Mouse (Mus musculus) heart, embryonic 14.5 days (tissue): ENCODE results near the gene Tmem136. TPM values are rescaled to one million over a fixed set of nuclear protein-coding genes. Genes with fewer than 3 reads are reported as not detected.
"Not testable (repeated sequence)": the region's sequence is repeated elsewhere in the genome, so short reads cannot be mapped to it uniquely, and the experiment has no call there.

ENCODE experiments used
- ATAC-seq: fragments of 200-750 bp; cut with Nextera tagmentation; 2 replicates; pipeline ENCODE4 v1.8.0; 2017; ENCODE audit warnings: low read depth, moderate TSS enrichment; ENCODE audit not compliant: insufficient number of reproducible peaks, insufficient read depth, low FRiP score
- H3K27ac ChIP-seq, 2 experiments: fragments of 200-500 bp in 1 of 2; fragments of 300-500 bp in 1 of 2; sonication (generic) in 1 of 2; replicated peaks in 1 of 2; 2 replicates each; pipeline ENCODE4 v1.5.1; 2012 to 2014; ENCODE audit warnings: low read depth in 2 of 2, low read length in 2 of 2, control low read depth in 1 of 2, mild to moderate bottlenecking in 1 of 2, mixed read lengths in 1 of 2; ENCODE audit not compliant: control insufficient read depth in 1 of 2, insufficient read depth in 1 of 2
- H3K27me3 ChIP-seq: fragments of 300-500 bp; sonication (generic); 2 replicates; pipeline ENCODE4 v1.6.1; 2014; ENCODE audit warnings: mild to moderate bottlenecking, low read length, control low read depth; ENCODE audit not compliant: control insufficient read depth, insufficient read depth
- H3K36me3 ChIP-seq: fragments of 300-500 bp; sonication (generic); 2 replicates; pipeline ENCODE4 v1.6.1; 2014; ENCODE audit warnings: mild to moderate bottlenecking, control low read depth, low read length, mixed read lengths; ENCODE audit not compliant: control insufficient read depth, insufficient read depth
- H3K4me1 ChIP-seq, 2 experiments: fragments of 200-500 bp in 1 of 2; fragments of 300-500 bp in 1 of 2; sonication (generic) in 1 of 2; 2 replicates each; pipeline ENCODE4 v1.6.1; 2012 to 2014; ENCODE audit warnings: low read length in 2 of 2, control low read depth in 1 of 2, mixed read lengths in 1 of 2; ENCODE audit not compliant: control insufficient read depth in 2 of 2, insufficient read depth in 2 of 2
- H3K4me2 ChIP-seq: fragments of 300-500 bp; sonication (generic); 2 replicates; pipeline ENCODE4 v1.6.1; 2014; ENCODE audit warnings: mild to moderate bottlenecking, low read length
- H3K4me3 ChIP-seq, 2 experiments: fragments of 200-500 bp in 1 of 2; fragments of 300-500 bp in 1 of 2; sonication (generic) in 1 of 2; 2 replicates each; pipeline ENCODE4 v1.5.1; 2012 to 2014; ENCODE audit warnings: low read length in 2 of 2, mild to moderate bottlenecking in 2 of 2, control low read depth in 1 of 2, low read depth in 1 of 2, moderate library complexity in 1 of 2; ENCODE audit not compliant: control insufficient read depth in 1 of 2, insufficient read depth in 1 of 2
- H3K9ac ChIP-seq: fragments of 300-500 bp; sonication (generic); 2 replicates; pipeline ENCODE4 v1.6.1; 2014; ENCODE audit warnings: mild to moderate bottlenecking, low read length
- H3K9me3 ChIP-seq: fragments of 300-500 bp; sonication (generic); 2 replicates; pipeline ENCODE4 v1.6.1; 2016; ENCODE audit warnings: low read length, control low read depth; ENCODE audit not compliant: control insufficient read depth
- WGBS: fragments of 180-500 bp; shearing (Covaris S2); extraction: QIAGEN DNeasy Blood & Tissue Kit; methylation state at CpG from one replicate; pipeline ENCODE4 v1.1.7; 2014; 5-methylcytosine and 5-hydroxymethylcytosine counted together
- polyA plus RNA-seq: library from polyadenylated mRNA; unstranded; fragments of >200 nt; fragmentation: Nextera tagmentation; extraction: Ambion mirVana; gene quantifications from 2 replicates; pipeline ENCODE4 v1.2.1, GENCODE M21; 2014

Gene Tmem136
- polyA plus RNA-seq, 1 experiment from 2014 or later, result 15.1 TPM

DNA sequence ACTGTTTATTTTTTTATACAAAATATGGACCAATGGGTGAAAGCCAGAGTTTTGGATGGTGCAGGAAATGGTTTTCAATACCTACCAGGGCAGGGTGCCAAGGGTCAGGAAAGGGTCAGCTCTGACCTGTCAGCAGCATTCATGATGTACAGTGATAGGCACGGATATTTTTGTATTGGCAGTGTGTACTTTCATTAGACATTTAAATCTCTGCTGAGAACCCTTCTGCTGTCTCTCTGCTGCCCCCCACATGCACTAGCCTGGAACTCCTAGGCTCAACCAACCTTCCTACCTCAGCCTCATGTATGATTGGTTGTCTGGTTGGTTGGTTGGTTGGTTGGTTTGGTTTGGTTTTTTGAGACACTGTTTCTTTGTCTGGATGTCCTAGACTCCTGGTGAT, 6.0 kb upstream of the Tmem136 start:
- H3K27ac ChIP-seq, result no peak overlapping the region
- no peaks in the 10 kb centered on the region for H3K36me3 ChIP-seq
- H3K27me3 ChIP-seq, result no peaks in the 10 kb centered on the region
- H3K4me1 ChIP-seq, result peaks cover 3 to 6% of the 10 kb centered on the region in 2 experiments; a peak in 3 of 4 replicates
- H3K4me3 ChIP-seq, result no peak overlapping the region
- WGBS, result 5% methylated on average over 1 of the region's 1 CpGs
- no peak overlapping the region for H3K4me2 ChIP-seq
- no peak for ATAC-seq
- no peaks in the 10 kb centered on the region for H3K9me3 ChIP-seq
- H3K9ac ChIP-seq, result no peak overlapping the region

DNA sequence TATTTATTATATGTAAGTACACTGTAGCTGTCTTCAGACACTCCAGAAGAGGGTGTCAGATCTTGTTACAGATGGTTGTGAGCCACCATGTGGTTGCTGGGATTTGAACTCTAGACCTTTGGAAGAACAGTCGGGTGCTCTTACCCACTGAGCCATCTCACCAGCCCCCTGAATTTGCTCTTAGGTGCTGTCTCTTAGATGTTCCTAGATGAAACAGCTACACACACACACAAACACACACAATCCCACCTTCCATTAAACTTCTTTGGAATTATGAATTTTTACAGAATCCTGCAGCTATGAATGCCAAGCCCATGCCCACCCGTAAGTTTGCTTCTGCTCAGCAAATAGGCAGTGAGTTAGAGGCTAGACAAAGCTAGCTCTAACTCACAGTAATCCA, 5.6 kb upstream of the Tmem136 start:
- not testable (repeated sequence) for H3K4me1 ChIP-seq, H3K27ac ChIP-seq, H3K4me3 ChIP-seq, H3K9ac ChIP-seq, H3K27me3 ChIP-seq, ATAC-seq, H3K4me2 ChIP-seq, H3K36me3 ChIP-seq, H3K9me3 ChIP-seq
- 88% methylated on average over 2 of the region's 2 CpGs for WGBS

- peaks cover 0 to 16% of the 10 kb centered on the region in 2 experiments; a peak in 2 of 4 replicates for H3K4me1 ChIP-seq
- peak overlapping the region; percentile 65 for H3K4me2 ChIP-seq
- H3K27me3 ChIP-seq, result no peaks in the 10 kb centered on the region
- H3K9ac ChIP-seq, result no peak overlapping the region
- H3K27ac ChIP-seq, result no peak overlapping the region
- H3K4me3 ChIP-seq, result no peak overlapping the region
- no peaks in the 10 kb centered on the region for H3K9me3 ChIP-seq
- ATAC-seq, result no peak
- peaks cover 6% of the 10 kb centered on the region for H3K36me3 ChIP-seq
- 82% methylated on average over 6 of the region's 6 CpGs for WGBS
Observed at GRCm38 (mm10) chr9:43116997-43117336, 597 bp upstream of the Tmem136 start.

- Histone ChIP-seq H3K4me2 (peak overlapping the region; percentile 65), H3K36me3 (peaks cover 20% of the 10 kb centered on the region), H3K9me3 (no peaks in the 10 kb centered on the region), H3K27me3 (no peaks in the 10 kb centered on the region), H3K4me1 (peaks cover 0 to 16% of the 10 kb centered on the region in 2 experiments; a peak in 2 of 4 replicates), H3K4me3 (peak overlapping the region; percentile 75 to 82), H3K9ac (peak overlapping the region; percentile 89), H3K27ac (peak overlapping the region; percentile 60 to 70)
- WGBS, result 23% methylated on average over 12 of the region's 12 CpGs
- no peak for ATAC-seq
Observed at GRCm38 (mm10) chr9:43115431-43116133, 788 bp downstream of the Tmem136 start.

DNA sequence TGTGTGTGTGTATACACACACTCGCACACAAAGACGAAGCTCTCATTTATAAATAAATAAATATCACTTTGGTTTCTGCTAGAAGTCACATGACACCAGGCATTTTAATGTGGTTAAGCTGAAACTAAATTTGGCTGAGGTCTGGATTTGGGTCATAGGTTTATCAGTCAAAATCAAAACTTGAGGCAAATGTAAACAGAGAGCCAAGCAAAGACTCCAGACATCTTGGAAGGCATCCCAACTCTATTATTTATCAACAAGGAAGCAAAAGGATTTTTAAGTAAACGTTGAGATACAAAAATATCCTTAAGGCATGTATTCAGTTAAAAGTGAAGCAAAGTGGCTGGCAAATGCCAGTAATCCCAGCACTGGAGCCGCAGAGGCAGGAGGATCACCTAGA, 1.5 kb downstream of the Tmem136 start:
- ATAC-seq, result no peak
- H3K4me1 ChIP-seq, result peaks cover 0 to 16% of the 10 kb centered on the region in 2 experiments; a peak in 2 of 4 replicates
- H3K36me3 ChIP-seq, result peaks cover 23% of the 10 kb centered on the region
- 85% methylated on average over 4 of the region's 4 CpGs for WGBS
- no peaks in the 10 kb centered on the region for H3K9me3 ChIP-seq
- H3K4me2 ChIP-seq, result peak overlapping the region; percentile 65; the same call in 1 of the 2 replicates
- H3K27ac ChIP-seq, result no peak overlapping the region
- H3K27me3 ChIP-seq, result no peaks in the 10 kb centered on the region
- H3K4me3 ChIP-seq, result no peak overlapping the region
- no peak overlapping the region for H3K9ac ChIP-seq

GRCm38 (mm10) chr9:43110286-43110980, 5.9 kb downstream of the Tmem136 start:
- H3K4me1 ChIP-seq, result peaks cover 0 to 18% of the 10 kb centered on the region in 2 experiments; a peak in 3 of 4 replicates
- H3K27ac ChIP-seq, result no peak overlapping the region
- 82% methylated on average over 8 of the region's 8 CpGs for WGBS
- H3K4me3 ChIP-seq, result no peak overlapping the region
- H3K9ac ChIP-seq, result no peak overlapping the region
- H3K4me2 ChIP-seq, result no peak overlapping the region
- H3K27me3 ChIP-seq, result no peaks in the 10 kb centered on the region
- no peaks in the 10 kb centered on the region for H3K9me3 ChIP-seq
- no peak for ATAC-seq
- peaks cover 32% of the 10 kb centered on the region for H3K36me3 ChIP-seq

- Histone ChIP-seq H3K9me3 (no peaks in the 10 kb centered on the region), H3K27ac (no peak overlapping the region), H3K4me1 (peaks cover 0 to 10% of the 10 kb centered on the region in 2 experiments; a peak in 1 of 4 replicates), H3K4me2 (no peak overlapping the region), H3K36me3 (peaks cover 32% of the 10 kb centered on the region), H3K27me3 (no peaks in the 10 kb centered on the region), H3K4me3 (no peak overlapping the region), H3K9ac (no peak overlapping the region)
- 75% methylated on average over 7 of the region's 7 CpGs for WGBS
- no peak for ATAC-seq
Observed at GRCm38 (mm10) chr9:43109125-43109524, 7.2 kb downstream of the Tmem136 start.
